Mouse (Mus musculus) lung, embryonic 16.5 days (tissue): ENCODE measurements at regions not wholly inside any gene's neighbourhood (a gene's known extent, or its start where the extent isn't known, plus 50 kb on each side); places are given as distances from the start of the nearest gene placed in this dataset.
"Not testable (repeated sequence)": the region's sequence is repeated elsewhere in the genome, so short reads cannot be mapped to it uniquely, and the experiment has no call there.

Source experiments
- ATAC-seq: fragments of 200-750 bp; cut with Nextera tagmentation; 2 replicates; pipeline ENCODE4 v1.8.0; 2017; ENCODE audit warnings: low read depth, mild to moderate bottlenecking, moderate library complexity
- H3K27ac ChIP-seq: fragments of 300-500 bp; sonication (generic); 2 replicates; pipeline ENCODE4 v1.5.1; 2014; ENCODE audit warnings: mild to moderate bottlenecking, control low read depth, low read length
- H3K27me3 ChIP-seq: fragments of 300-500 bp; sonication (generic); 2 replicates; pipeline ENCODE4 v1.6.1; 2014; ENCODE audit warnings: low read depth, low read length, mixed read lengths; ENCODE audit not compliant: control insufficient read depth, insufficient read depth
- H3K36me3 ChIP-seq: fragments of 300-500 bp; sonication (generic); 2 replicates; pipeline ENCODE4 v1.6.1; 2014; ENCODE audit warnings: low read length; ENCODE audit not compliant: control insufficient read depth, insufficient read depth
- H3K4me1 ChIP-seq: fragments of 300-500 bp; sonication (generic); replicated peaks from 2 replicates; pipeline ENCODE4 v1.6.1; 2014; ENCODE audit warnings: low read length, mixed read lengths; ENCODE audit not compliant: control insufficient read depth, insufficient read depth
- H3K4me2 ChIP-seq: fragments of 300-500 bp; sonication (generic); 2 replicates; pipeline ENCODE4 v1.6.1; 2014; ENCODE audit warnings: low read depth, low read length, control low read depth
- H3K4me3 ChIP-seq: fragments of 300-500 bp; sonication (generic); 2 replicates; pipeline ENCODE4 v1.5.1; 2014; ENCODE audit warnings: mild to moderate bottlenecking, low read length, control low read depth
- H3K9ac ChIP-seq: fragments of 300-500 bp; sonication (generic); 2 replicates; pipeline ENCODE4 v1.6.1; 2014; ENCODE audit warnings: low read length, control low read depth
- H3K9me3 ChIP-seq: fragments of 300-500 bp; sonication (generic); 2 replicates; pipeline ENCODE4 v1.6.1; 2016; ENCODE audit warnings: low read length; ENCODE audit not compliant: control insufficient read depth
- WGBS: fragments of 180-500 bp; shearing (Covaris S2); extraction: QIAGEN DNeasy Blood & Tissue Kit; methylation state at CpG from one replicate; pipeline ENCODE4 v1.1.7; 2014; 5-methylcytosine and 5-hydroxymethylcytosine counted together

- Histone ChIP-seq H3K27me3 (no peaks in the 10 kb centered on the region), H3K4me2 (no peak overlapping the region), H3K9me3 (no peaks in the 10 kb centered on the region), H3K4me3 (no peak overlapping the region), H3K36me3 (no peaks in the 10 kb centered on the region), H3K9ac (no peak overlapping the region), H3K4me1 (no peaks in the 10 kb centered on the region), H3K27ac (no peak overlapping the region)
- no peak for ATAC-seq
- WGBS: 81% methylated on average over 1 of the region's 1 CpGs
These were observed 245.7 kb downstream of the Slco4c1 start for GRCm38 (mm10) chr1:96626271-96626670.

- WGBS: 82% methylated on average over 5 of the region's 5 CpGs
- not testable (repeated sequence) for H3K4me1 ChIP-seq, H3K27ac ChIP-seq, H3K36me3 ChIP-seq, ATAC-seq, H3K9me3 ChIP-seq, H3K4me2 ChIP-seq, H3K27me3 ChIP-seq, H3K4me3 ChIP-seq, H3K9ac ChIP-seq
These were observed 246.6 kb downstream of the Slco4c1 start for GRCm38 (mm10) chr1:96625326-96625725.

- Histone ChIP-seq H3K27me3 (no peaks in the 10 kb centered on the region), H3K4me2 (no peak overlapping the region), H3K36me3 (no peaks in the 10 kb centered on the region), H3K4me1 (no peaks in the 10 kb centered on the region), H3K9me3 (no peaks in the 10 kb centered on the region), H3K4me3 (no peak overlapping the region), H3K9ac (no peak overlapping the region), H3K27ac (no peak overlapping the region)
- 95% methylated on average over 3 of the region's 3 CpGs for WGBS
- no peak for ATAC-seq
These were observed 275.8 kb downstream of the Slco4c1 start for GRCm38 (mm10) chr1:96596141-96596540.

GRCm38 (mm10) chr1:96569281-96569680 is 302.7 kb downstream of the Slco4c1 start:
- no peak for ATAC-seq
- no peaks in the 10 kb centered on the region for H3K36me3 ChIP-seq
- no peaks in the 10 kb centered on the region for H3K9me3 ChIP-seq
- no peaks in the 10 kb centered on the region for H3K4me1 ChIP-seq
- no peak overlapping the region for H3K9ac ChIP-seq
- H3K27ac ChIP-seq: no peak overlapping the region
- no peaks in the 10 kb centered on the region for H3K27me3 ChIP-seq
- no peak overlapping the region for H3K4me3 ChIP-seq
- H3K4me2 ChIP-seq: no peak overlapping the region

GRCm38 (mm10) chr1:96563279-96563910 is 308.6 kb downstream of the Slco4c1 start:
- Histone ChIP-seq H3K36me3 (no peaks in the 10 kb centered on the region), H3K9me3 (no peaks in the 10 kb centered on the region), H3K4me1 (no peaks in the 10 kb centered on the region), H3K4me3 (no peak overlapping the region), H3K27ac (no peak overlapping the region), H3K4me2 (no peak overlapping the region), H3K27me3 (no peaks in the 10 kb centered on the region), H3K9ac (no peak overlapping the region)
- no peak for ATAC-seq
- 80% methylated on average over 3 of the region's 3 CpGs for WGBS

GRCm38 (mm10) chr1:96556258-96556657 is 315.7 kb downstream of the Slco4c1 start:
- no peaks in the 10 kb centered on the region for H3K4me1 ChIP-seq
- no peak overlapping the region for H3K4me3 ChIP-seq
- H3K27ac ChIP-seq: no peak overlapping the region
- H3K36me3 ChIP-seq: no peaks in the 10 kb centered on the region
- no peak overlapping the region for H3K9ac ChIP-seq
- H3K27me3 ChIP-seq: no peaks in the 10 kb centered on the region
- no peaks in the 10 kb centered on the region for H3K9me3 ChIP-seq
- H3K4me2 ChIP-seq: no peak overlapping the region
- no peak for ATAC-seq

GRCm38 (mm10) chr1:96519347-96519746 is 352.6 kb downstream of the Slco4c1 start:
- H3K9me3 ChIP-seq: no peaks in the 10 kb centered on the region
- H3K27me3 ChIP-seq: no peaks in the 10 kb centered on the region
- 86% methylated on average over 3 of the region's 3 CpGs for WGBS
- no peak overlapping the region for H3K4me2 ChIP-seq
- no peaks in the 10 kb centered on the region for H3K4me1 ChIP-seq
- H3K4me3 ChIP-seq: no peak overlapping the region
- no peak for ATAC-seq
- no peak overlapping the region for H3K27ac ChIP-seq
- no peak overlapping the region for H3K9ac ChIP-seq
- no peaks in the 10 kb centered on the region for H3K36me3 ChIP-seq

- Histone ChIP-seq H3K4me1 (no peaks in the 10 kb centered on the region), H3K4me2 (no peak overlapping the region), H3K27me3 (no peaks in the 10 kb centered on the region), H3K4me3 (no peak overlapping the region), H3K27ac (no peak overlapping the region), H3K9ac (no peak overlapping the region), H3K36me3 (no peaks in the 10 kb centered on the region), H3K9me3 (no peaks in the 10 kb centered on the region)
- peak; percentile 60; the same call in 1 of the 2 replicates for ATAC-seq
These were observed 371.0 kb downstream of the Slco4c1 start for GRCm38 (mm10) chr1:96501007-96501406.

- H3K9ac ChIP-seq: no peak overlapping the region
- H3K4me2 ChIP-seq: no peak overlapping the region
- no peak overlapping the region for H3K4me3 ChIP-seq
- H3K36me3 ChIP-seq: no peaks in the 10 kb centered on the region
- ATAC-seq: no peak
- no peak overlapping the region for H3K27ac ChIP-seq
- 67% methylated on average over 1 of the region's 1 CpGs for WGBS
- no peaks in the 10 kb centered on the region for H3K9me3 ChIP-seq
- H3K27me3 ChIP-seq: no peaks in the 10 kb centered on the region
- H3K4me1 ChIP-seq: no peaks in the 10 kb centered on the region
These were observed 389.2 kb downstream of the Slco4c1 start for GRCm38 (mm10) chr1:96482816-96483215.

GRCm38 (mm10) chr1:96450852-96451251 is 421.1 kb downstream of the Slco4c1 start:
- no peak overlapping the region for H3K9ac ChIP-seq
- no peak for ATAC-seq
- no peaks in the 10 kb centered on the region for H3K9me3 ChIP-seq
- H3K27me3 ChIP-seq: no peaks in the 10 kb centered on the region
- no peaks in the 10 kb centered on the region for H3K36me3 ChIP-seq
- no peak overlapping the region for H3K27ac ChIP-seq
- no peak overlapping the region for H3K4me3 ChIP-seq
- H3K4me1 ChIP-seq: no peaks in the 10 kb centered on the region
- no peak overlapping the region for H3K4me2 ChIP-seq
- 37% methylated on average over 1 of the region's 1 CpGs for WGBS
